Mouse (Mus musculus) embryonic stem cell, embryonic (primary cell): ENCODE measurements around the gene Ap4b1.
"Not testable (repeated sequence)": the region's sequence is repeated elsewhere in the genome, so short reads cannot be mapped to it uniquely, and the experiment has no call there.

Experiments
- CTCF ChIA-PET, 4 experiments: fragments of 300-600 bp in 2 of 4; fragments of 350-600 bp in 2 of 4; sonication (Branson Sonifier 250); formaldehyde crosslinking; loops; one replicate each; lab custom pipeline; 2022; ENCODE audit warnings: inconsistent platforms in 2 of 4; lab: Charles Lee
- POLR2A ChIA-PET, 4 experiments: fragments of 300-600 bp in 2 of 4; fragments of 350-600 bp in 2 of 4; sonication (Branson Sonifier 250); formaldehyde crosslinking; loops; one replicate each; lab custom pipeline; 2022; ENCODE audit warnings: antibody characterized with exemption in 4 of 4, inconsistent platforms in 1 of 4; lab: Charles Lee

Gene Ap4b1

GRCm38 (mm10) chr3:103834001-103834400 is 24.7 kb downstream of the Ap4b1 start:
- POLR2A ChIA-PET, result no interaction called here
- CTCF ChIA-PET, result interaction anchor here in 1 of 4 experiments (0.5 kb wide), 1 partner anchor 665 kb away, joined by 6 read pairs; no protein-coding TSS in a partner anchor

DNA sequence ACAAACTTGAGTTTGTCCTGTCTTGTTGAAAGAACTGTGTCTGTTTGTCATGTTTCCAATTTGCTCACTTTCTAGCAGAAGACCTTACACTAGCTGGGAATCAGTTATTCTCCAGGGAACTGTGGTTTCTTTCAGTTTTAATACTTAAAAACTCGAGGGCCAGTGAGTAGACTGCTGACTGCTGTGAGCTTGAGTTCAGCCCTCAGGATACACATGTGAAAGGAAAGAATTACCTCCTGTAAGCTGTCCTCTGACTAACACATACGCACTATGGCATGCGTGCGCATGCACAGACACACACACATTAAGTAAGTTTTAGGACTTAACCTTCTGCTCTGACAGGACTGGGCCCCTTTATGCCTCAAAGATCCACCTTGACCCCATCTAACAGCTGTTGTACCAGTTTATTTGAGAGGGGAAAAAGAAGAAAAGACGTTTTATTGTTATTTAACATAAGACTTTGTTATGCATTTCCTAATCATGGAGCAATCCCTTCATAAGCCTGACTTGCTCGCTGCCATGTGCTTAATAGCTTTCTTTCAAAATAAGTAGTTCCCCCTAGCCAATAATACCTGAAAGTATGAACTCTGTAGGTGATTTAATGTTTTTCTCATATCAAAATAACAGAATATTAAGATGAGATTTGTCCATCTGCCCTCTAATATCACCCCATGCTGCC is 26.1 kb downstream of the Ap4b1 start:
- CTCF ChIA-PET, result interaction anchor here in 1 of 4 experiments (0.5 kb wide), 1 partner anchor 17 kb away, joined by 3 read pairs; no protein-coding TSS in a partner anchor
- POLR2A ChIA-PET, result interaction anchor here in 2 of 4 experiments (1.2 to 2.3 kb wide), 3 partner anchors 15 to 64 kb away, joined by 3 to 9 read pairs (median 5); no protein-coding TSS in a partner anchor

DNA sequence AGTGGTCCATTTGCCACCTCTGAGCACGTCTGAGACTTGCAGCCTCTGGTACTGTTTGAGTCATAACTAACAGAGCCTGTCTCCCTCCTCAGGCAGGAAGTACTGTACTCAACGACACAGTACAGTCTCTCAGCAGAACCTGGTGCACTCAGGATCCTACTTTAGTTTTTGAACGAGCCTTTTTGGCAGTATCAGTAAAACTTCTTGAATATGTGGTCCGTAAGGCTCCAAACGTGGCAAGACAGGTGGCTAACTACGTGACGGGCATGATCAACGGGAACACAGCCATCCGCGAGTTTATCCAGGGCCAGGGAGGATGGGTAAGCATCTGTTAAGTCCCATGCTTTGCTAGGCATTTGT is 26.6 kb downstream of the Ap4b1 start:
- ChIA-PET POLR2A (interaction anchor here in 2 of 4 experiments (1.1 to 2.3 kb wide), 4 partner anchors 8 to 65 kb away, joined by 3 to 9 read pairs (median 4); no protein-coding TSS in a partner anchor), CTCF (interaction anchor here in 2 of 4 experiments (0.5 kb wide), 2 partner anchors 17 to 52 kb away, joined by 3 read pairs; no protein-coding TSS in a partner anchor)

GRCm38 (mm10) chr3:103836453-103836852 is 27.1 kb downstream of the Ap4b1 start:
- CTCF ChIA-PET, result interaction anchor here in 2 of 4 experiments (0.5 kb wide), 2 partner anchors 51 to 52 kb away, joined by 3 to 5 read pairs; no protein-coding TSS in a partner anchor
- POLR2A ChIA-PET, result interaction anchor here in 2 of 4 experiments (1.1 to 2.3 kb wide), 6 partner anchors 9 to 65 kb away, joined by 3 to 9 read pairs (median 4); no protein-coding TSS in a partner anchor

DNA sequence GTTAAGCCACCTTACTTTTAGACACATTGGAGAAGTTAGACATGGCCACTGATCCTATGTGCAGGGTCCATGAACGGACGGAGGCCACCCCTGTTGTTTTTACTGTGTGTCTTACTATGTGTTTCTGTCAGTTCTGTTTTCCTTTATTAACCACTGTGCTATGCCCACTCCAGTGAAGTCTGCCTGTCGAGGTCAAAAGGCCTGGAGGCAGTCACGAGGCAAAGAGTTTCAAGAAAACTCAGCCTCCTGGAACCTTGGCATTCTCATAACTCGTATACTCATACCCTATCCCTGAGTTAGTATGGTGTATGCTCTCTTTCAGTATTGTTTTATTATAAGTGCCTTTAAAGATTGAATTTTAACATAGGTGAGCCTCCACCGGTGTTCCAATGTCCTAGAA is 30.4 kb downstream of the Ap4b1 start:
- ChIA-PET CTCF (no interaction called here), POLR2A (interaction anchor here in 3 of 4 experiments (0.7 to 1.3 kb wide), 11 partner anchors 9 to 625 kb away, joined by 3 to 7 read pairs (median 3); partner anchors contain the start of genes Ap4b1 (in 2 of the 3), Dclre1b (in 2 of the 3), Gm43064 (in 2 of the 3) and Rsbn1 (in 1 of the 3))

GRCm38 (mm10) chr3:103840195-103840594 is 30.9 kb downstream of the Ap4b1 start:
- CTCF ChIA-PET, result not testable (repeated sequence)
- POLR2A ChIA-PET, result interaction anchor here in 3 of 4 experiments (0.7 to 1.3 kb wide), 9 partner anchors 11 to 625 kb away, joined by 3 to 7 read pairs (median 4); partner anchors contain the start of genes Ap4b1 (in 2 of the 3), Dclre1b (in 2 of the 3), Gm43064 (in 2 of the 3) and Rsbn1 (in 1 of the 3)

GRCm38 (mm10) chr3:103840946-103841345 is 31.6 kb downstream of the Ap4b1 start:
- POLR2A ChIA-PET, result interaction anchor here in 1 of 4 experiments (0.6 kb wide), 1 partner anchor 275 kb away, joined by 3 read pairs; no protein-coding TSS in a partner anchor
- CTCF ChIA-PET, result not testable (repeated sequence)

DNA sequence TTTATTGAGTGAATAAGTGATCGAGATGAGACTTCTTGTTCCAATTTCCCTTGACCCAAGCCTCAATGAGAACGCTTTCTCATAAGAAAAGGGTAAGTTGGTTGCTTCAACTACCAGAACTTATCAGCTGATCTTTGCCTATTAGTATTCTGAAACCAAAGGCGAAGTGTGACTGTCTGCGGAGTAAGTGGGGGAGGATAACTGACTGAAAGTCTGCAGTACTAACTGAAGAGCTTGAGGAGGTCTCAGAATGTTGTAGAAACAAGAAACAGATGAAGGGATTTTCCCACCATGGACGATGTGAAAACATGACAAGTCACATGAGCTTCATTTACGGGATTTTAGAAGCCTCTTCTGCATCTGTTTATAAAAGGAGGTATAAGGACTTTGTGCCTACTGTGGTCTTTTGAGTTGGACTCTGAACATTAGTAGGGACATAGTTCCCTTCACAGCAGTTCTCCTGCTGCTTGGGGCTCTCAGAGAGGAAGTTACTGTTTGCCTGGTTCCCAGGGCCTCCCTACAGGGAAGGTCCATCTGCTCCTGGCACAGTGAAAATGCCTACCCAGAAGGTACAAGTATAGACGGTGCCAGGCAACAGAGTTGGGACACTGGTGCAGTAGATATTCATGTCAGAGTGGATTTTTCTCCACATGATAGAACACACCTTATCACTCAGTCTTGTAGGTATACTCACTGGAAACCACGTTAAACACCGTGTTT is 41.5 kb downstream of the Ap4b1 start:
- ChIA-PET CTCF (interaction anchor here in 2 of 4 experiments (0.6 to 2.1 kb wide), 6 partner anchors 24 to 422 kb away, joined by 3 to 7 read pairs (median 3); no protein-coding TSS in a partner anchor), POLR2A (interaction anchor here (0.7 to 3.2 kb wide), 24 partner anchors 8 to 787 kb away, joined by 3 to 18 read pairs (median 4); partner anchors contain the start of genes Ap4b1 (in 2 of the 4), Dclre1b (in 2 of the 4), Gm43064 (in 2 of the 4) and Rsbn1 (in 2 of the 4))

DNA sequence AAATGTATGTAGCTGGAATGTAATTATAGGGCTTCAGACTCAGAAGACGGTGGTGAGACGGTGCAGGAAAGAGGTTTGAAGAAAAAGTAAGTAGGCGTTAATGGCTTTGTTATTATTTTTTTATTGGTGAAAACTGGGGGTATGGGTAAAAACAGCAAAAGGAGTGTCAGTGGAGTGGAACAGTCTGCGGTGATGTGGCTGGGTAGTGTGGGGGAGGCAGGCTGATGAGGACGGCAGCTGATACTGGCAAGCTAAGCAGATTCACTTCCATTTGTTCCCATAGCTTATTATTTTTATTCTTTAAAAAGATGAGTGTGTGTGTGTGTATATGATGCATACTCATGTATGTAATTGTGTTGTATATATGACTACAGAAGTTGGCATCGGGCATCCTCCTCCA is 42.2 kb downstream of the Ap4b1 start:
- POLR2A ChIA-PET, result interaction anchor here in 3 of 4 experiments (1.1 to 3.2 kb wide), 14 partner anchors 9 to 108 kb away, joined by 3 to 18 read pairs (median 6); partner anchors contain the start of genes Ap4b1 (in 1 of the 3), Dclre1b (in 1 of the 3), Gm43064 (in 1 of the 3) and Ptpn22 (in 1 of the 3)
- CTCF ChIA-PET, result interaction anchor here in 2 of 4 experiments (0.8 to 2.3 kb wide), 5 partner anchors 25 to 62 kb away, joined by 3 to 9 read pairs (median 4); partner anchors contain the start of gene Rsbn1 (in 1 of the 2)

DNA sequence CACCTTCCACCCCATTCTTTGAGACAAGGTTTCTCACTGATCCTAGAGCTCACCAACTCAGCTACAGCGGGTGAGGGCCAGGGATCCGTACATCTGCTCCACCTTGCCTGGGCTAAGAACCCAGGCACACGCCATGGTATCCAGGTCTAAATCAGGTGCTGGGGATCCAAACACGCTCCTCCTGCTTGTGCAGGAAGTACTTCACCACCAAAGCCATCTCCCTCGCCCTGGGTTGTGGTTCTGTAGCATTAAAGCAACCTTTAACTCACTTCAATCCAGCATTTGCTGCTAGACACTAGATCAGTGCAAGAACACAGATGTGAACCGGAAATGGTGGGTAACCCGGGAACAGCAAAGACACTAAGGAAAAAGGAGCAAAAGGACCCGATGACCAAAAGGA is 42.6 kb downstream of the Ap4b1 start:
- ChIA-PET POLR2A (interaction anchor here in 3 of 4 experiments (0.7 to 3.2 kb wide), 15 partner anchors 9 to 432 kb away, joined by 3 to 18 read pairs (median 4); partner anchors contain the start of genes Ap4b1 (in 1 of the 3), Dclre1b (in 1 of the 3), Gm43064 (in 1 of the 3) and Ptpn22 (in 1 of the 3)), CTCF (interaction anchor here (0.6 to 2.3 kb wide), 15 partner anchors 9 to 831 kb away, joined by 3 to 9 read pairs (median 3); partner anchors contain the start of genes Olfml3 (in 2 of the 4) and Rsbn1 (in 1 of the 4))

DNA sequence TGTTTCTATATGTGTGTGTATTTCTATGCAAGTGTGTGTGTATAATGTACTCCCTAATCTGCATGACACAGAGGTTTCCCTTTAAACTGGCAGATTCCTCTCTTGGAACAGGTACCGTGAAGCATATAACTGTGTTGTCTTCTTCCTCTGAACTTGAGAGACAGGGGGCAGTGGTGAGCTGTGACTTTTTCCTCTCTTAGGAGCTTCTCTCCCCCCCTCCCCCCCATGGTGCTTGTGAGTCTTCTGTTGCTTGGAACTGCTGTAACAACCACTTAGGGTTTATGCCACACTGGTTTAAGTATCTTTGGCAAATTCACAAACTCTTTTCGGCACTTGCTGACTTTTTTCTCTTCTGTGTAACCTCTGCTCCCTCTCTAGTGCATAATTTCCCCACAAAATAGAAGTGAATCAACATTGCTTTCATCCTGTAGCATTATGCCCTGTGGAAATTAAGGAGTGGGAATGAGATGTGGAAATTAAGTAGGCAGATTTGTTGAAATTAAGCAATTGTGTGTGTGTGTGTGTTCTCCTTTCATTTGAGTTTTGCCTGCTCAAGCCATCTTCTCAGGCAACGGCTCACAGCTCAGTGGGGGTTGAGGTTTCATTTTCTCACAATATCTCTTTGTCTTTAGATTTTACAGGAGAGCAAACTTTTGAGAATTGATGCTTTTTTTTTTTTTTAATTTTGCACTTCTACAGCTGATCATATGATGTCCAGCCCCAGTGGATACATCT is 43.4 kb downstream of the Ap4b1 start:
- ChIA-PET POLR2A (interaction anchor here in 3 of 4 experiments (0.7 to 3.2 kb wide), 11 partner anchors 8 to 643 kb away, joined by 3 to 18 read pairs (median 3); partner anchors contain the start of gene Ptpn22 (in 1 of the 3)), CTCF (interaction anchor here (0.6 to 2.3 kb wide), 13 partner anchors 8 to 1138 kb away, joined by 3 to 9 read pairs (median 3); partner anchors contain the start of gene Olfml3 (in 1 of the 4))

DNA sequence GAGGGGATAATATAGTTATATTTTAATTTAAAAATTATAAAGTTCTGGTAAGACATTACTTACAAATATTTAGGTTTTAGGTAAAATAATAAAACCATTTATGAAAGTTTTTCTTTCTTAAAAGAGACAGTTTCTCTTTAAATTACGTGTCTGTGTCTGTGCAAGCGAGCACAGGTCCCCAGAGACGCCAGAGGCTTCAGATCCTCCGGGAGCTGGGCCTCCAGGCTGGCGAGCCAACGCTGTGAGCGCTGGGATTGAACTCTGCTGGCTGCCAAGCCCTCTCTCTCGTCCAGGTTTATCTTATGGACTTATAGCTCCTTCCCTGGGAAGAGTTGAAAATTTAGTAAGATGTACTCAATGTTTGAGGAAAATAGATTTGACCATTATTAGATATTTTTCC is 44.5 kb downstream of the Ap4b1 start:
- ChIA-PET POLR2A (interaction anchor here in 1 of 4 experiments (0.8 kb wide), 1 partner anchor 33 kb away, joined by 3 read pairs; no protein-coding TSS in a partner anchor), CTCF (no interaction called here)

DNA sequence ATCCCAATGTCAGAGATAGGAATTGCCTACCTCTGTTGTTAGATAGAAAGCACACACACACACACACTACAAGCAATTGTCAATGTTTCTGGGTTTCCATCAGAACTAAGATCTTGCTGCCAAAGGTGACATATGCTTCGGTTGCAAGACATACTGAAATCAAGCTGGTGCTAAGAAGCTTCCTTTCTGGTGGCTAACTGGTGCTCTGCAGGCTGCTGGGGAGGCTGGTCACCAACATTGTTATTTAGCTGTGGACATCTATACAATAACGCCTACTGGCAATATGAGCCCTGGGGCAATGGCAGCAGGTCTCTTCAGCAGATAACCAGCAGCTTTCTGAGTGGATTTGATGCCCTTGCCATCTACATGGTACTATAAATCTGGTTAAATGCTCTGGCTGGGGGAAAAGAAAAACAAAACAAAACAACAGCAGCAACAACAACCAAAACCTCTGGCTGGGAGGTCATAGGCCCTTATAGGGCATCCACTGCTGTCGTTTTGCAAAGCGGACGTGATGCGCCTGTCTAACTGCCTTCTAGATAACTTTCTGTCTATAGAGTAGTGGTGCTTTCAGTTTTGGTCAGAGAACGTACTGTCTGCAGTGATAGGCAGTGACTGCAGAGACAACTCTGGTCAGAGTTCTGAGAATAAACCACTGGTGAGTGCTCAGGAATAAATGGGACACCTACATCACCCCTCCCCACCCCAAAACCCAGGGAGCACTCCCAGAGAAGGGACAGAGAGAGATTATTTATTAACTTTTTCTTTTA is 47.9 kb downstream of the Ap4b1 start:
- CTCF ChIA-PET, result no interaction called here
- POLR2A ChIA-PET, result interaction anchor here in 3 of 4 experiments (0.7 to 1.6 kb wide), 3 partner anchors 56 to 68 kb away, joined by 3 read pairs; partner anchors contain the start of gene Rsbn1 (in 2 of the 3)

DNA sequence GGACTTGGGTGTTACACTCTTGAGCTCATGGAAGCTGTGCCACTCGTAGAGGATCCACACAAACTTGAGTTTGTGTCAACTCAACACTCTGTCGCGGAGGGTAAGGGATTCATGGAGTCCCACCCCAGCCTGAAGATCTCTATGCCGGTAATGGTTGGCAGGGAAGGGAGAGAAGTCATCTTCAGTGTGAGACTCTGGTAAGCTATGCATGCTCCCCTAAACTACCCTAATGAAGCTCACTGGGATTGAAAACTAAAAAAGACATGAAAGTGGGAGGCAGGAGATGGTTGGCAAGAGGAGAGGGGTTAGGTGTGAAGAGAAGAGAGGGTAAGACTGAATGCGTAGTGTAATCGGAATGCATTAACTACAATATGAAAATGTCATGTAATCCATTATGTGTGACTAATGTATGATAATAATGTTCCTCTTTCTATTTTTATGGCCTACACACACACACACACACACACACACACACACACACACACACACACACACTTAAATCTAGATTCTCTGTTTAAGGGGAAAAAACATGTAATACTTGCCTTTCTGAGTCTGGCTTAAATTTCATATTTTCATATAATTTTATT is 48.8 kb downstream of the Ap4b1 start:
- ChIA-PET POLR2A (interaction anchor here in 2 of 4 experiments (0.9 to 1.4 kb wide), 2 partner anchors 18 to 56 kb away, joined by 3 read pairs; partner anchors contain the start of gene Rsbn1 (in 1 of the 2)), CTCF (no interaction called here)

DNA sequence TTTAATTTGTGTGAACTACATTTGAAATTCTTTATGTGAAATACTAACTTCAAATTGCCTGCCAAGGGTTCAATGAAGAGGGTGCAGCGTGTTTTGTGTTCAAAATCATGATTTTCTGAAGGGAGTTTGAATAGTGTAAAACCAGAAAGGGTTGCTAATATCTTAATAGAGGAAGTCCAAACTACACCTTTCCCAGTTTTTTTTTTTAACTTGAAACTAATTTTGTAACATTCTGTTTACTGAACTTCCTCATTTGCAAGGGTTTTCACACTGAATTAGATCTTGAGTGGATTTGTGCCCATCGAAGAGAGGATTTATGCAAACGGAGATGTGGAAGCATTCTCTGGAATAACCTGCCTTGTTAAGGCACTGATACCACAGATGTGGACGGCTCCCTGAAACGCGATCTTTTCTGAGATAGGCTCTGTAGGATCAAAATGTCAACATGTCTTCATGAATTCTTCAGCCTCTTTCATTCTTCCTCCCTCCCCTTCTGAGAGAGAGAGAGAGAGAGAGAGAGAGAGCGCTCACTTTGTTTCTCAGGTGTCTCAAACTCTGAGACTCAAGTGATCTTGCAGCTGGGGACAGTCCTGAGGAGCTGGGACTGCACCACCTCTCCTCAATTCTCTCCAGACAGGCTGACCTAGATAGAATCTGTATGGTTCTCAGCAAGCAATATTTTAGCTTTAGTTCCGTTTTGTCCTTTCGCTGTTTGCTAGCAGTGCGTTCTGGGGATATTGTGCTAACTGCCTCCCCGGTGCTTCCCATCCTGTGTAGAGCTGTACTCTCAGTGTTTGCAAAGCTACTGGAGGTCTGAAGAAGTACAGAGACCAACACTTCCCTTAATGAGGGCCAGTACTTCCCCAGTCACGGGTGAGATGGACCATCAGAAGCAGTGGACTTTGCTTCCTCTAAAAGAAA is 49.8 kb downstream of the Ap4b1 start, which contains the start of gene Ptpn22:
Gene Ptpn22, plus strand, starts transcription at position 915 of the 921 bp plus-strand sequence.
- POLR2A ChIA-PET, result interaction anchor here in 1 of 4 experiments (1.2 to 3.7 kb wide), 3 partner anchors 8 to 45 kb away, joined by 3 to 18 read pairs (median 3); no protein-coding TSS in a partner anchor
- CTCF ChIA-PET, result no interaction called here
